Mouse (Mus musculus) heart, embryonic 12.5 days (tissue): ENCODE results near the gene Gm43738. TPM values are rescaled to one million over a fixed set of nuclear protein-coding genes. Genes with fewer than 3 reads are reported as not detected.

Source experiments
- ATAC-seq: fragments of 200-750 bp; cut with Nextera tagmentation; 2 replicates; pipeline ENCODE4 v1.8.0; 2017; ENCODE audit warnings: moderate TSS enrichment, moderate library complexity; ENCODE audit not compliant: insufficient number of reproducible peaks, low FRiP score
- H3K27ac ChIP-seq: fragments of 300-500 bp; sonication (generic); 2 replicates; pipeline ENCODE4 v1.5.1; 2016; ENCODE audit warnings: mild to moderate bottlenecking, moderate library complexity; ENCODE audit not compliant: poor library complexity, severe bottlenecking
- H3K27me3 ChIP-seq: fragments of 300-500 bp; sonication (generic); replicated peaks from 2 replicates; pipeline ENCODE4 v1.6.1; 2016; ENCODE audit warnings: mild to moderate bottlenecking, moderate library complexity
- H3K36me3 ChIP-seq: fragments of 300-500 bp; sonication (generic); 2 replicates; pipeline ENCODE4 v1.6.1; 2016; ENCODE audit warnings: mild to moderate bottlenecking, moderate library complexity
- H3K4me1 ChIP-seq: fragments of 300-500 bp; sonication (generic); replicated peaks from 2 replicates; pipeline ENCODE4 v1.6.1; 2016; ENCODE audit warnings: mild to moderate bottlenecking
- H3K4me2 ChIP-seq: fragments of 300-500 bp; sonication (generic); 2 replicates; pipeline ENCODE4 v1.6.1; 2016; ENCODE audit warnings: mild to moderate bottlenecking, moderate library complexity
- H3K4me3 ChIP-seq: fragments of 300-500 bp; sonication (generic); 2 replicates; pipeline ENCODE4 v1.5.1; 2016; ENCODE audit warnings: mild to moderate bottlenecking
- H3K9ac ChIP-seq: fragments of 300-500 bp; sonication (generic); 2 replicates; pipeline ENCODE4 v1.6.1; 2016; ENCODE audit warnings: mild to moderate bottlenecking, moderate library complexity
- H3K9me3 ChIP-seq: fragments of 300-500 bp; sonication (generic); replicated peaks from 2 replicates; pipeline ENCODE4 v1.6.1; 2016; ENCODE audit warnings: mild to moderate bottlenecking, moderate library complexity
- WGBS: fragments of 180-500 bp; shearing (Covaris S2); methylation state at CpG from one replicate; pipeline ENCODE4 v1.1.7; 2016; 5-methylcytosine and 5-hydroxymethylcytosine counted together
- polyA plus RNA-seq: library from polyadenylated mRNA; unstranded; fragments of >200 nt; fragmentation: Nextera tagmentation; extraction: Ambion mirVana; gene quantifications from 2 replicates; pipeline ENCODE4 v1.2.1, GENCODE M21; 2016

The Gm43738 gene
- polyA plus RNA-seq, 1 experiment from 2014 or later = not detected

DNA sequence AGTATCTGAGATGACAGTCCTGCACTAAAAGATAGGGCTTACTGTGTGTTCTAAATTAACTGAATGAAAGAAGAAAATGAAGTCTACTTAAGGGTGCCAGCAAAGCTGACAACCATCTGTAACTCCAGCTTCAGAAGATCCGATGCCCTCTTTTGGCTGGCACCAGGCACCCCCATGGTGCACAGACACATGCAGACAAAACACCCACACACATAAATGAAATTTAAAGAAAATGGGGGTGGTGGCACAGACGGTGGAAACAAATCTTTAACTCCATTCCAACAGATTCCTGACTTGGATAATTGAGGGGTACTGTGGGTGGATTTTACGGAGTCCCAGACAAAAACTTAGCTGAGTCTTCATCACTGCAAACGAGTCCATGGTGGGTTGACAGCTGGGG, 30.9 kb upstream of the Gm43738 start:
- peaks cover 12% of the 10 kb centered on the region for H3K4me1 ChIP-seq
- peak overlapping the region; percentile 49 for H3K9ac ChIP-seq
- peak overlapping the region; percentile 78 for H3K4me2 ChIP-seq
- no peak for ATAC-seq
- H3K36me3 ChIP-seq = no peaks in the 10 kb centered on the region
- H3K27me3 ChIP-seq = peaks cover 15% of the 10 kb centered on the region
- H3K4me3 ChIP-seq = peak overlapping the region; percentile 48
- 56% methylated on average over 4 of the region's 4 CpGs for WGBS
- no peaks in the 10 kb centered on the region for H3K9me3 ChIP-seq
- H3K27ac ChIP-seq = no peak overlapping the region

- H3K36me3 ChIP-seq = no peaks in the 10 kb centered on the region
- H3K4me3 ChIP-seq = no peak overlapping the region
- H3K27ac ChIP-seq = no peak overlapping the region
- H3K9ac ChIP-seq = no peak overlapping the region
- ATAC-seq = no peak
- H3K4me2 ChIP-seq = no peak overlapping the region
- H3K27me3 ChIP-seq = peaks cover 4% of the 10 kb centered on the region
- 87% methylated on average over 3 of the region's 3 CpGs for WGBS
- no peaks in the 10 kb centered on the region for H3K9me3 ChIP-seq
- peaks cover 12% of the 10 kb centered on the region for H3K4me1 ChIP-seq
Observed at GRCm38 (mm10) chr3:89129908-89130307, 29.0 kb upstream of the Gm43738 start.

DNA sequence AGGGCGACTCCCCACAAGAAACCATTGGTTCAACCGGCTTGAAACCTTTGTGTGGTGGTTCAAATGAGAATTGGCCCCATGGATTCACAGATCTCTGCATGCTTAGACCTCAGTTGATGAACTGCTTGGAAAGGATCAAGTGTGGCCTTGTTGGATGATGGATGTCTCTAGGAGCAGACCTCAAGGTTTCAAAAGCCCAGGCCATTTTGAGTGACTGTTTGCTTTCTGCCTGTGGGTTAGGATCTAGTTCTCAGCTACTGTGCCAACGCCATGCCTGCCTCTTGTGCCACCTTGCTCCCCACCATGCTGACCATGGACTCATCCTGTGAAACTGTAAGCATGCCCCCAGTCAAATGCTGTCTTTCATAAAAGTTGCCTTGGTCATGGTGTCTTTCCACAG, 25.1 kb upstream of the Gm43738 start:
- no peak overlapping the region for H3K27ac ChIP-seq
- no peak for ATAC-seq
- H3K9me3 ChIP-seq = no peaks in the 10 kb centered on the region
- H3K4me1 ChIP-seq = peaks cover 8% of the 10 kb centered on the region
- H3K36me3 ChIP-seq = no peaks in the 10 kb centered on the region
- no peak overlapping the region for H3K4me3 ChIP-seq
- H3K9ac ChIP-seq = no peak overlapping the region
- 85% methylated on average over 3 of the region's 3 CpGs for WGBS
- H3K27me3 ChIP-seq = no peaks in the 10 kb centered on the region
- no peak overlapping the region for H3K4me2 ChIP-seq

- no peak overlapping the region for H3K4me2 ChIP-seq
- WGBS = 60% methylated on average over 3 of the region's 3 CpGs
- no peaks in the 10 kb centered on the region for H3K9me3 ChIP-seq
- H3K4me3 ChIP-seq = no peak overlapping the region
- no peak overlapping the region for H3K27ac ChIP-seq
- no peaks in the 10 kb centered on the region for H3K27me3 ChIP-seq
- H3K9ac ChIP-seq = no peak overlapping the region
- no peak for ATAC-seq
- H3K36me3 ChIP-seq = no peaks in the 10 kb centered on the region
- H3K4me1 ChIP-seq = peaks cover 8% of the 10 kb centered on the region
Observed at GRCm38 (mm10) chr3:89124241-89124640, 23.3 kb upstream of the Gm43738 start.

GRCm38 (mm10) chr3:89123313-89123712, 22.4 kb upstream of the Gm43738 start:
- H3K9me3 ChIP-seq = no peaks in the 10 kb centered on the region
- WGBS = 65% methylated on average over 2 of the region's 2 CpGs
- H3K4me1 ChIP-seq = peaks cover 8% of the 10 kb centered on the region
- no peak overlapping the region for H3K27ac ChIP-seq
- no peak overlapping the region for H3K9ac ChIP-seq
- H3K27me3 ChIP-seq = no peaks in the 10 kb centered on the region
- H3K4me2 ChIP-seq = no peak overlapping the region
- ATAC-seq = no peak
- no peak overlapping the region for H3K4me3 ChIP-seq
- H3K36me3 ChIP-seq = no peaks in the 10 kb centered on the region

- 2% methylated on average over 2 of the region's 2 CpGs for WGBS
Observed at GRCm38 (mm10) chr3:89115522-89115921, 14.6 kb upstream of the Gm43738 start.

GRCm38 (mm10) chr3:89113058-89113457, 12.2 kb upstream of the Gm43738 start:
- H3K4me1 ChIP-seq = no peaks in the 10 kb centered on the region
- WGBS = 79% methylated on average over 4 of the region's 4 CpGs
- no peak overlapping the region for H3K4me3 ChIP-seq
- H3K9me3 ChIP-seq = peaks cover 5% of the 10 kb centered on the region; the same call in 1 of the 2 replicates
- H3K36me3 ChIP-seq = no peaks in the 10 kb centered on the region
- ATAC-seq = no peak
- no peak overlapping the region for H3K27ac ChIP-seq
- no peak overlapping the region for H3K4me2 ChIP-seq
- no peak overlapping the region for H3K9ac ChIP-seq
- H3K27me3 ChIP-seq = no peaks in the 10 kb centered on the region

More at GRCm38 (mm10) chr3:89115522-89115921, 14.6 kb upstream of the Gm43738 start:
- H3K4me3 ChIP-seq = no peak overlapping the region
- H3K4me1 ChIP-seq = no peaks in the 10 kb centered on the region
- H3K4me2 ChIP-seq = no peak overlapping the region
- no peak overlapping the region for H3K27ac ChIP-seq
- no peaks in the 10 kb centered on the region for H3K27me3 ChIP-seq
- no peaks in the 10 kb centered on the region for H3K36me3 ChIP-seq
- no peak overlapping the region for H3K9ac ChIP-seq
- ATAC-seq = peak; percentile 51; the same call in 1 of the 2 replicates
- H3K9me3 ChIP-seq = peaks cover 5% of the 10 kb centered on the region; the same call in 1 of the 2 replicates

DNA sequence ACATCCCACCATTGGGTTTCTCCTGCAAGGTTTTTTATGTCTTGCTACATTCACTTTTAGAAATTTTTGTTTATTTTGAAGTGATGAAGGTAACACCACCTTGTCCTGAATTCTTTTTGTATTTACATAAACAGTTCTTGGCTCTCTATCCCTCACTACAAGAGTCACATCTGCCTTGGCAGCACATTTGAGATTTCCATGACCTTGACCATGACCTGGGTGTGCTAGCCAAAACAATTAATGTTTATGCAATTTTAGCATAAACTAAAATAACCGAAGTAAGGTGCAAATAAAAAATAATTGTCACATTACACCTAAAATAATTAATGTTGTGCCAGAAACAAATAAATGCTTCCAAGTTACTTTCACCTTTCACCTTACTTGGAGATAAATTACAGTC, 7.2 kb upstream of the Gm43738 start:
- Histone ChIP-seq H3K9me3 (no peaks in the 10 kb centered on the region), H3K36me3 (no peaks in the 10 kb centered on the region), H3K4me1 (no peaks in the 10 kb centered on the region), H3K27ac (no peak overlapping the region), H3K27me3 (no peaks in the 10 kb centered on the region), H3K9ac (no peak overlapping the region), H3K4me2 (no peak overlapping the region), H3K4me3 (no peak overlapping the region)
- no peak for ATAC-seq
- 53% methylated on average over 1 of the region's 1 CpGs for WGBS

GRCm38 (mm10) chr3:89107545-89107944, 6.6 kb upstream of the Gm43738 start:
- no peaks in the 10 kb centered on the region for H3K9me3 ChIP-seq
- no peak overlapping the region for H3K4me2 ChIP-seq
- H3K36me3 ChIP-seq = no peaks in the 10 kb centered on the region
- no peak overlapping the region for H3K4me3 ChIP-seq
- no peak for ATAC-seq
- no peaks in the 10 kb centered on the region for H3K4me1 ChIP-seq
- H3K27ac ChIP-seq = no peak overlapping the region
- H3K27me3 ChIP-seq = no peaks in the 10 kb centered on the region
- 44% methylated on average over 3 of the region's 3 CpGs for WGBS
- no peak overlapping the region for H3K9ac ChIP-seq

- no peak overlapping the region for H3K9ac ChIP-seq
- no peaks in the 10 kb centered on the region for H3K9me3 ChIP-seq
- H3K36me3 ChIP-seq = no peaks in the 10 kb centered on the region
- no peaks in the 10 kb centered on the region; the same call in 1 of the 2 replicates for H3K4me1 ChIP-seq
- H3K27me3 ChIP-seq = no peaks in the 10 kb centered on the region
- no peak overlapping the region for H3K4me3 ChIP-seq
- no peak for ATAC-seq
- no peak overlapping the region for H3K4me2 ChIP-seq
- no peak overlapping the region for H3K27ac ChIP-seq
Observed at GRCm38 (mm10) chr3:89106881-89107280, 6.0 kb upstream of the Gm43738 start.

DNA sequence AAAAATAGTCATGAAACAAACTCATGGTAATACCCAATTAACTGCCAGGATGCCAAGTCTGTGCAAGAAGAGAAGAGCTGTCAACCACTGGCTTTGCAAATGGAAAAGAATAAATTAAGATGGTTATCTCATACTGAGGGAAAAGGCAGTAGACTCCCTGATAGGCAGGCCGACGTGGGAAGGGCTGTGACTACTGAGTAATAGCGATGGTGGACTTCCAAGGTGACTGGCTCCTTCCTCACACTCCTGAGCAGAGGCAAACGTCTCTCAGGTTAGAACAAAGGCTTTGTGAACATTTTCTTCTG, 2.3 kb upstream of the Gm43738 start:
- Histone ChIP-seq H3K27ac (no peak overlapping the region), H3K4me3 (no peak overlapping the region), H3K27me3 (no peaks in the 10 kb centered on the region), H3K9ac (no peak overlapping the region), H3K9me3 (no peaks in the 10 kb centered on the region), H3K4me2 (no peak overlapping the region), H3K4me1 (peaks cover 17% of the 10 kb centered on the region), H3K36me3 (peaks cover 19% of the 10 kb centered on the region)
- ATAC-seq = no peak
- 69% methylated on average over 4 of the region's 4 CpGs for WGBS

- no peaks in the 10 kb centered on the region for H3K27me3 ChIP-seq
- peaks cover 24% of the 10 kb centered on the region for H3K36me3 ChIP-seq
- H3K4me3 ChIP-seq = peak overlapping the region; percentile 81; the same call in 1 of the 2 replicates
- 56% methylated on average over 12 of the region's 12 CpGs for WGBS
- H3K9ac ChIP-seq = no peak overlapping the region
- peaks cover 17% of the 10 kb centered on the region for H3K4me1 ChIP-seq
- peak overlapping the region; percentile 65 for H3K4me2 ChIP-seq
- H3K27ac ChIP-seq = no peak overlapping the region
- no peak for ATAC-seq
- H3K9me3 ChIP-seq = no peaks in the 10 kb centered on the region
Observed at GRCm38 (mm10) chr3:89102495-89103290, 1.8 kb upstream of the Gm43738 start.
